Mouse (Mus musculus) midbrain, postnatal 0 days (tissue): ENCODE results near the gene Prim2. TPM values are rescaled to one million over a fixed set of nuclear protein-coding genes. Genes with fewer than 3 reads are reported as not detected.

ENCODE experiments used
- ATAC-seq: fragments of 200-750 bp; cut with Nextera tagmentation; 2 replicates; pipeline ENCODE4 v1.8.0; 2017; ENCODE audit warnings: moderate number of reproducible peaks, mild to moderate bottlenecking, moderate TSS enrichment, moderate library complexity; ENCODE audit not compliant: low FRiP score
- DNase-seq: peaks from one replicate; pipeline ENCODE4 v3.0.0-alpha.2; 2015; ENCODE audit warnings: low spot score
- H3K27ac ChIP-seq: fragments of 300-500 bp; sonication (generic); 2 replicates; pipeline ENCODE4 v1.5.1; 2014; ENCODE audit warnings: low read depth, mild to moderate bottlenecking, low read length, mixed read lengths
- H3K27me3 ChIP-seq: fragments of 300-500 bp; sonication (generic); 2 replicates; pipeline ENCODE4 v1.6.1; 2014; ENCODE audit warnings: low read length, control low read depth, mixed read lengths; ENCODE audit not compliant: insufficient read depth
- H3K36me3 ChIP-seq: fragments of 300-500 bp; sonication (generic); 2 replicates; pipeline ENCODE4 v1.6.1; 2014; ENCODE audit warnings: low read length, control low read depth, mixed read lengths; ENCODE audit not compliant: insufficient read depth
- H3K4me1 ChIP-seq: fragments of 300-500 bp; sonication (generic); 2 replicates; pipeline ENCODE4 v1.6.1; 2014; ENCODE audit warnings: mild to moderate bottlenecking, control low read depth, antibody characterized with exemption, low read length, mixed read lengths; ENCODE audit not compliant: insufficient read depth
- H3K4me2 ChIP-seq: fragments of 300-500 bp; sonication (generic); 2 replicates; pipeline ENCODE4 v1.6.1; 2014; ENCODE audit warnings: low read depth, mild to moderate bottlenecking, low read length, mixed read lengths; ENCODE audit not compliant: poor library complexity, severe bottlenecking
- H3K4me3 ChIP-seq: fragments of 300-500 bp; sonication (generic); 2 replicates; pipeline ENCODE4 v1.5.1; 2014; ENCODE audit warnings: low read depth, mild to moderate bottlenecking, low read length, moderate library complexity
- H3K9ac ChIP-seq: fragments of 300-500 bp; sonication (generic); replicated peaks from 2 replicates; pipeline ENCODE4 v1.6.1; 2014; ENCODE audit warnings: mild to moderate bottlenecking, low read length, moderate library complexity, mixed read lengths; ENCODE audit not compliant: poor library complexity, severe bottlenecking
- H3K9me3 ChIP-seq: fragments of 300-500 bp; sonication (generic); 2 replicates; pipeline ENCODE4 v1.6.1; 2016; ENCODE audit warnings: low read length, control low read depth
- CTCF ChIP-seq: IDR thresholded peaks from 2 replicates; pipeline ENCODE4 v1.5.1; 2016; ENCODE audit warnings: antibody characterized with exemption, mild to moderate bottlenecking
- WGBS: fragments of 180-500 bp; shearing (Covaris S2); extraction: QIAGEN DNeasy Blood & Tissue Kit; methylation state at CpG from one replicate; pipeline ENCODE4 v1.1.7; 2014; 5-methylcytosine and 5-hydroxymethylcytosine counted together
- polyA plus RNA-seq: library from polyadenylated mRNA; unstranded; fragments of >200 nt; fragmentation: Nextera tagmentation; extraction: Ambion mirVana; gene quantifications from 2 replicates; pipeline ENCODE4 v1.2.1, GENCODE M21; 2015
- total RNA-seq: library from RNA; depleted of rRNA; stranded (reverse); fragments of >200 nt; gene quantifications from 2 replicates; pipeline ENCODE4 v1.2.3, GENCODE M21; 2014

Gene Prim2
- total and polyA plus RNA-seq, 2 experiments from 2014 or later, result 12.6 to 18.7 TPM

- DNase-seq (no peak), ATAC-seq (no peak)
- Histone ChIP-seq H3K27ac (no peak overlapping the region), H3K27me3 (no peaks in the 10 kb centered on the region), H3K4me3 (no peak overlapping the region), H3K4me1 (no peaks in the 10 kb centered on the region), H3K36me3 (no peaks in the 10 kb centered on the region), H3K9me3 (no peaks in the 10 kb centered on the region), H3K4me2 (no peak overlapping the region), H3K9ac (no peak overlapping the region)
- WGBS, result 97% methylated on average over 1 of the region's 1 CpGs
- TF ChIP-seq CTCF, result no peak
Measured at GRCm38 (mm10) chr1:33597043-33597442, 72.6 kb downstream of the Prim2 start.

GRCm38 (mm10) chr1:33595936-33596335 lies 73.7 kb downstream of the Prim2 start:
- DNase-seq (no peak), ATAC-seq (no peak)
- Histone ChIP-seq H3K9me3 (no peaks in the 10 kb centered on the region), H3K4me2 (no peak overlapping the region), H3K36me3 (no peaks in the 10 kb centered on the region), H3K4me1 (no peaks in the 10 kb centered on the region), H3K27me3 (no peaks in the 10 kb centered on the region), H3K27ac (no peak overlapping the region), H3K4me3 (no peak overlapping the region), H3K9ac (no peak overlapping the region)
- 88% methylated on average over 2 of the region's 2 CpGs for WGBS
- TF ChIP-seq CTCF, result no peak

DNA sequence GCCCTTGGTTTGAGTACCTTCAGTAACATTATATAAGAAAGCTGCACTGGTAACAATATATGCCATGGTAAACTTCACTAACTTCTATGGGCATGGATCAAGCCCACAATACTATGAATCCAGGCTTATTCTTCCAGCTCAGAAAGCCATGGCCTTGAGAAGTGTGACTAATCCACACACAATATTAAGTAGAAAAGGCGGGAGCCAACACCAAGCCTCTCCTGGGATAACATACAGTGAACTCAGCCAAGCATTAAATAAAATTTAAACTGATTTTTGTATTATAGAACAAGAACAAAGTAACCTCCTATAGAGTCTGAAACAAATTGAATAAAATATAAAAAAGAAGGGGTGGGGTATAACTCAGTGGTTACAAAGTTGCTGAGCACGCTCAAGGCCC lies 74.6 kb downstream of the Prim2 start:
- H3K4me3 ChIP-seq, result no peak overlapping the region
- H3K4me2 ChIP-seq, result no peak overlapping the region
- no peaks in the 10 kb centered on the region for H3K36me3 ChIP-seq
- H3K9ac ChIP-seq, result no peak overlapping the region
- H3K4me1 ChIP-seq, result no peaks in the 10 kb centered on the region
- no peaks in the 10 kb centered on the region for H3K9me3 ChIP-seq
- TF ChIP-seq CTCF, result no peak
- DNase-seq (no peak), ATAC-seq (no peak)
- 42% methylated on average over 2 of the region's 2 CpGs for WGBS
- H3K27me3 ChIP-seq, result no peaks in the 10 kb centered on the region
- H3K27ac ChIP-seq, result no peak overlapping the region

- ATAC-seq (no peak), DNase-seq (no peak)
- no peak overlapping the region for H3K9ac ChIP-seq
- no peak for TF ChIP-seq CTCF
- H3K9me3 ChIP-seq, result no peaks in the 10 kb centered on the region
- 84% methylated on average over 4 of the region's 4 CpGs for WGBS
- H3K4me3 ChIP-seq, result no peak overlapping the region
- no peak overlapping the region for H3K4me2 ChIP-seq
- no peaks in the 10 kb centered on the region for H3K27me3 ChIP-seq
- H3K36me3 ChIP-seq, result no peaks in the 10 kb centered on the region
- H3K4me1 ChIP-seq, result no peaks in the 10 kb centered on the region
- H3K27ac ChIP-seq, result no peak overlapping the region
Measured at GRCm38 (mm10) chr1:33593718-33594388, 75.7 kb downstream of the Prim2 start.

GRCm38 (mm10) chr1:33591997-33592608 lies 77.5 kb downstream of the Prim2 start:
- no peak overlapping the region for H3K9ac ChIP-seq
- H3K4me3 ChIP-seq, result no peak overlapping the region
- TF ChIP-seq CTCF, result no peak
- no peaks in the 10 kb centered on the region for H3K4me1 ChIP-seq
- WGBS, result 98% methylated on average over 7 of the region's 7 CpGs
- no peak overlapping the region for H3K4me2 ChIP-seq
- no peak overlapping the region for H3K27ac ChIP-seq
- H3K9me3 ChIP-seq, result no peaks in the 10 kb centered on the region
- no peak for DNase-seq
- H3K36me3 ChIP-seq, result no peaks in the 10 kb centered on the region
- H3K27me3 ChIP-seq, result no peaks in the 10 kb centered on the region
- ATAC-seq, result no peak

GRCm38 (mm10) chr1:33590556-33591411 lies 78.8 kb downstream of the Prim2 start:
- no peak overlapping the region for H3K4me3 ChIP-seq
- H3K27ac ChIP-seq, result no peak overlapping the region
- no peaks in the 10 kb centered on the region for H3K9me3 ChIP-seq
- H3K27me3 ChIP-seq, result no peaks in the 10 kb centered on the region
- ATAC-seq (no peak), DNase-seq (peak; percentile 63)
- TF ChIP-seq CTCF, result no peak
- no peak overlapping the region for H3K4me2 ChIP-seq
- H3K9ac ChIP-seq, result no peak overlapping the region
- no peaks in the 10 kb centered on the region for H3K36me3 ChIP-seq
- H3K4me1 ChIP-seq, result no peaks in the 10 kb centered on the region
- 66% methylated on average over 8 of the region's 8 CpGs for WGBS
